Mouse (Mus musculus): ENCODE measurements around the gene Ctnnd2. TPM values are rescaled to one million over a fixed set of nuclear protein-coding genes. Genes with fewer than 3 reads are reported as not detected.
A peak's percentile ranks its signal among the peaks of the same experiment; 100 is the strongest.

Gene Ctnnd2
- polyA plus RNA-seq, 1 experiment from 2014 or later, result 1.4 TPM

DNA sequence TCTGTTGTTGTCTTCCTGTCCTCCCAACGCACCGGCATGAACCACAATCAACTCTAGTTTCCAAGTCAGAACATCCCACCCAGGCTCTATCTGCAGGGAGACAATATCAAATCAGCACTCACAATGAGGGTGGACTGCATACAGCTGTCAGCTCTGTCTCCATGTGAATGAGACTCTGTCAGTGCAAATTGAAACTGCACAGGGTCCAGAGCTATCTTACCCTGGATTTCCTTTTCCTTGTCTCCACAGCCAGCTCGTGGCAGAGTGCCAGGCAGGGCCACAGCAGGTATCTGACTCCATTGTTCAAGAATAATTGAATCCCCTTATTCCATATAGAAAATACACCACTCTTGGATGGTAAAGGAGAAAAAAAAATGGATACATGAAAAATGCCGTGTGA, 343.0 kb downstream of the Ctnnd2 start:
- Histone ChIP-seq H3K27me3 (replicated peaks) (no peaks in the 10 kb centered on the region), H3K4me2 (no peak overlapping the region), H3K27ac (ENCODE audit: poor library complexity, severe bottlenecking) (no peak overlapping the region), H3K4me1 (replicated peaks) (peaks cover 7% of the 10 kb centered on the region; the same call in 1 of the 2 replicates), H3K4me3 (no peak overlapping the region), H3K9ac (no peak overlapping the region), H3K9me3 (replicated peaks) (no peaks in the 10 kb centered on the region), H3K36me3 (no peaks in the 10 kb centered on the region)
- WGBS, result 32% methylated on average over 4 of the region's 4 CpGs
- ATAC-seq (ENCODE audit: insufficient number of reproducible peaks, low FRiP score), result peak; percentile 57

DNA sequence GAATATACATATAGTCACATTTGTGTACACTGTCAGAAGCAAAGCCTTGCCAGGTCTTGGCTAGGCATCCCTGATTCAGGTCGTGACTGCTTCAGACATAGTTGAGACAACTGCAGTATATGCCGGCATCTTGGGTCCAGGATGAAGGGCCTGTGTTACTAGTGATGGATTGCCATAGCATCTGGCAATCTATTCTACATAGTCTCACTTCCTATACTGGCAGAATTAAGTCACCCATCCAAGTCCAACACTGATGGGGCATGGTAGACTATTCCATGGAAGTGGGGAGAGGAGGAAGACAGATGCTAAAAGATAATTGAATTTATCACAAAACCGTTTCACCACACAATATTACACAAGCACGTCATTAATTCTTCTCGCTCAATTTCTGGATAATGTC, 369.1 kb downstream of the Ctnnd2 start:
- Histone ChIP-seq H3K4me1 (replicated peaks) (no peaks in the 10 kb centered on the region), H3K4me3 (no peak overlapping the region), H3K4me2 (no peak overlapping the region), H3K9ac (no peak overlapping the region), H3K9me3 (replicated peaks) (no peaks in the 10 kb centered on the region), H3K36me3 (no peaks in the 10 kb centered on the region), H3K27ac (ENCODE audit: poor library complexity, severe bottlenecking) (no peak overlapping the region), H3K27me3 (replicated peaks) (no peaks in the 10 kb centered on the region)
- ATAC-seq (ENCODE audit: insufficient number of reproducible peaks, low FRiP score), result no peak
- 88% methylated on average over 5 of the region's 5 CpGs for WGBS

DNA sequence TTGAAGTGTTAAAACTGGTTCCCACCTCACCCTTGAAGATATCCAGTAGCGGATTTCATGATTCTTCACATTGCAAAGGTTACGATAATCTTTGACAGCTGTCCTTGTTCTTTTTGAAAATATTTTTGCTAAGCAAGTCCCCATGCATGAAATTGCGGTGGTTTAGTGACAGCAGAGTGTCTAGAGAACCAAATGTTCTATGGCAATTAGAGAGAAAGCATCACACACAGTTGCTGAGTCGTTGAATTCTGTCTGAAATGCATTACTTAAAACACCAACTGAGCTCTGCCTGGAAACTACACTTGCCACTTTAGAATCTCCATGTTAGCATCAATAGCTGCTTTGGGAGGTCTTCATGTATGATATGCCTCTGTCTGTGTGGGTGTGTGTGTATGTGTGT, 375.9 kb downstream of the Ctnnd2 start:
- no peaks in the 10 kb centered on the region for H3K36me3 ChIP-seq
- H3K9ac ChIP-seq, result no peak overlapping the region
- no peak overlapping the region for H3K27ac ChIP-seq (ENCODE audit: poor library complexity, severe bottlenecking)
- ATAC-seq (ENCODE audit: insufficient number of reproducible peaks, low FRiP score), result no peak
- no peak overlapping the region for H3K4me3 ChIP-seq
- no peaks in the 10 kb centered on the region for H3K27me3 ChIP-seq (replicated peaks)
- H3K9me3 ChIP-seq (replicated peaks), result no peaks in the 10 kb centered on the region
- WGBS, result 82% methylated on average over 4 of the region's 4 CpGs
- H3K4me1 ChIP-seq (replicated peaks), result no peaks in the 10 kb centered on the region
- no peak overlapping the region for H3K4me2 ChIP-seq

DNA sequence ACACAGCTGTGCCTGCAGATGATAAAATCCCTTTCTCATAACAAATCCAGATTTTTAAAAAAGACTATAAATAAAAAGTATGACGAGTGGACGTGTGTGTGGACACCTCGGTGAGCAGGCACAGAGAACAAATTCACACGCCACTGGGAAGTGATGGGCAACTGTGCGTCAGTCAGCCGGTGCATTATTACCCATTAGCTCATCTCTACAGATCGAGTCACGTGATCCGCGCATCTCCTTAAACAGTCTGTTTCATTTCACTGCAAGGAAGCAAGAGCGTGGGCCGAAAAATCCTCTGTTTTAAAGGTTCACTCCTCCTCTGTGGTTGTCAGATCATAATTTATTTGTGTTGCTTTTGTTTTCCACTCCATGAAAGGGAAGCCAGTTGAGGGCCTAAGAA, 378.6 kb downstream of the Ctnnd2 start:
- ATAC-seq (ENCODE audit: insufficient number of reproducible peaks, low FRiP score), result no peak
- H3K9me3 ChIP-seq (replicated peaks), result no peaks in the 10 kb centered on the region
- no peak overlapping the region for H3K9ac ChIP-seq
- no peaks in the 10 kb centered on the region for H3K36me3 ChIP-seq
- no peak overlapping the region for H3K27ac ChIP-seq (ENCODE audit: poor library complexity, severe bottlenecking)
- WGBS, result 87% methylated on average over 12 of the region's 12 CpGs
- H3K4me3 ChIP-seq, result no peak overlapping the region
- H3K4me2 ChIP-seq, result no peak overlapping the region
- H3K4me1 ChIP-seq (replicated peaks), result no peaks in the 10 kb centered on the region
- no peaks in the 10 kb centered on the region for H3K27me3 ChIP-seq (replicated peaks)

DNA sequence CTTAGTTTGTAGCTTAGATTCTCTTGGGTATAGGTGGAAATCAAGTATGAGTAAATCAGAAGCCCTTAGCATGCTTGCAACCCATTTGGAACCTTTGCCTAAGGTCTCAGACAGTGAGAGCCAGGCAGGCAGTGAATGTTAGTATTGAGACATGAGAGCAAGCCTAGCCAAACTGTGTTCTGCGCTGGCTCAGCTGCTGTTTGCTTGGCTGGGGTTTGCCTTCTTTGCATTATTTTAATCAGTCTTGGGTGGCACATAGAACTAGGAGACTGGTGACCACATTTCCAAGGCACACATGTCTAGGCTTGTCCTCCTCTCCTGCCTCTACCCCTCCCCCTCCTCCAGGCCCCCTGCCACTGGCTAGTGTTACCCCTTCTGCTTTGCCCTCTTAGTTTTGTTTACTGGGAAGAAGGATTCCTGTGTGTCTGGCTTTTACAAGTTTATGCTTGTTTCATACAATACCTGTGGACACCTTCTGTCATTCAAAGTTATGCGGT, 381.6 kb downstream of the Ctnnd2 start:
- WGBS, result 86% methylated on average over 2 of the region's 2 CpGs
- H3K4me2 ChIP-seq, result no peak overlapping the region
- ATAC-seq (ENCODE audit: insufficient number of reproducible peaks, low FRiP score), result no peak

DNA sequence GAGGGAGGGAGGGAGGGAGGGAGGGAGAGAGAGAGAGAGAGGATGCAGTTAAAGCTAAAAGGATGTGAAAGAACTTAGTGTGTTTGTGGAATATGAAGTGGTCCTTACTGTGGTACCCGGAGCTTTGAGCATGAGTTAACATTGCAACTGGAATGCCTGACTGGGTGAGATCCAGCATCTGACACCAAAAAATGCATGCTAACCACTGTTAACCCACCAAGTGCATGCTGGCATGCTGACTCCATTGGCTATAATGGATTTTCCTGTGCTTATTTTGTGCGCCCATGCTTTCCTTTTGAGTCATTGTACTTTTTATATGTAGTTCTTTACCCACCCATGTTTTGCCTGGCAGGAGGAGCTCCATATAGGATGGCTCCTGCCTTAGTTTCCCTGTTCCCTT, 383.4 kb downstream of the Ctnnd2 start:
- no peaks in the 10 kb centered on the region for H3K27me3 ChIP-seq (replicated peaks)
- WGBS, result 89% methylated on average over 2 of the region's 2 CpGs
- no peaks in the 10 kb centered on the region for H3K9me3 ChIP-seq (replicated peaks)
- H3K4me2 ChIP-seq, result no peak overlapping the region
- H3K4me1 ChIP-seq (replicated peaks), result no peaks in the 10 kb centered on the region
- H3K9ac ChIP-seq, result no peak overlapping the region
- no peaks in the 10 kb centered on the region for H3K36me3 ChIP-seq
- ATAC-seq (ENCODE audit: insufficient number of reproducible peaks, low FRiP score), result no peak
- H3K27ac ChIP-seq (ENCODE audit: poor library complexity, severe bottlenecking), result no peak overlapping the region
- no peak overlapping the region for H3K4me3 ChIP-seq

More for the DNA sequence above, 381.6 kb downstream of the Ctnnd2 start:
- H3K9ac ChIP-seq, result no peak overlapping the region
- no peak overlapping the region for H3K27ac ChIP-seq (ENCODE audit: poor library complexity, severe bottlenecking)
- no peaks in the 10 kb centered on the region for H3K36me3 ChIP-seq
- no peaks in the 10 kb centered on the region for H3K9me3 ChIP-seq (replicated peaks)
- H3K4me1 ChIP-seq (replicated peaks), result no peaks in the 10 kb centered on the region
- H3K4me3 ChIP-seq, result no peak overlapping the region
- H3K27me3 ChIP-seq (replicated peaks), result no peaks in the 10 kb centered on the region

DNA sequence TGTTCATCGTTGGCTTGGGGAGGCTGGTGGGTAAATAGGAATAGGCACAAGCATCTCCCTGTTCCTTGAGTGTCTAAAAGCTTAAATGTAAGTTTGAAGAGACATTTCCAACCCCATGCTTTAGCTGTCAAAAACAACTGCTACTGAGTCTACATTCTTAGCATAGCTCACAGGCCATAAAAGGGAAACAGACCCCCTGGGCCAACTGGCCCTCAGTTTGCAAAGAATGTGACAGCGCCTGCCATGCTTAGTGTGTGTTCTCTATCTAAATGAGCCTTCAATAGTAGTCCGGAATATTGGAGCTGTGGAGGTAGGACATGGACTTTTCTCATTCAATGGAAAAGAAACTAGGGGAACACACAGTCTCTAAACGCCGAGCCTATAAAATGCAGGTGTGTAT, 390.0 kb downstream of the Ctnnd2 start:
- ATAC-seq (ENCODE audit: insufficient number of reproducible peaks, low FRiP score), result no peak

DNA sequence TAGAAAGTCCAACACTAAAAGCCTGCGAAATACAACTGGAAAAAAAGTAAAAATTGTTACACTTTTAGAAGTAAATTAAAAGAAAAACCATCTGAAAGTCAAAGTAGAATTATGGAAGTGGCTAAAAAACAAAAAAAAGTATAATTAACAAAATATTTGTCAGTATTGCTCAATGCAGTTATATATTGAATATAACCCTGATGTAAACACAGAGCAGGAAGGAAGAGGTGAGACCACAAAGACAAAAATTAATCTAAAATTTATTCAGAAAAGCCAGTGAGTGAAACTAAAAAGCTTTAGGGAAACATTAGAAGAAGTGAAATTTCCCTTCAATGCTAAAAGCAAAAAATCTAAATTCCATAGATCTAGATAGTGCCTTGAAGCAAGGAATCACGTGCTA, 392.2 kb downstream of the Ctnnd2 start:
- H3K9ac ChIP-seq, result no peak overlapping the region
- H3K4me1 ChIP-seq (replicated peaks), result peaks cover 6% of the 10 kb centered on the region; the same call in 1 of the 2 replicates
- H3K27ac ChIP-seq (ENCODE audit: poor library complexity, severe bottlenecking), result no peak overlapping the region
- H3K4me2 ChIP-seq, result no peak overlapping the region
- H3K4me3 ChIP-seq, result no peak overlapping the region
- ATAC-seq (ENCODE audit: insufficient number of reproducible peaks, low FRiP score), result no peak
- 78% methylated on average over 2 of the region's 2 CpGs for WGBS
- no peaks in the 10 kb centered on the region for H3K36me3 ChIP-seq
- H3K27me3 ChIP-seq (replicated peaks), result no peaks in the 10 kb centered on the region
- no peaks in the 10 kb centered on the region for H3K9me3 ChIP-seq (replicated peaks)

More for the DNA sequence above, 390.0 kb downstream of the Ctnnd2 start:
- Histone ChIP-seq H3K4me3 (no peak overlapping the region), H3K9ac (no peak overlapping the region), H3K27me3 (replicated peaks) (no peaks in the 10 kb centered on the region), H3K27ac (ENCODE audit: poor library complexity, severe bottlenecking) (no peak overlapping the region), H3K4me2 (no peak overlapping the region), H3K36me3 (no peaks in the 10 kb centered on the region), H3K4me1 (replicated peaks) (peaks cover 6% of the 10 kb centered on the region; the same call in 1 of the 2 replicates), H3K9me3 (replicated peaks) (no peaks in the 10 kb centered on the region)
- WGBS, result 67% methylated on average over 5 of the region's 5 CpGs

DNA sequence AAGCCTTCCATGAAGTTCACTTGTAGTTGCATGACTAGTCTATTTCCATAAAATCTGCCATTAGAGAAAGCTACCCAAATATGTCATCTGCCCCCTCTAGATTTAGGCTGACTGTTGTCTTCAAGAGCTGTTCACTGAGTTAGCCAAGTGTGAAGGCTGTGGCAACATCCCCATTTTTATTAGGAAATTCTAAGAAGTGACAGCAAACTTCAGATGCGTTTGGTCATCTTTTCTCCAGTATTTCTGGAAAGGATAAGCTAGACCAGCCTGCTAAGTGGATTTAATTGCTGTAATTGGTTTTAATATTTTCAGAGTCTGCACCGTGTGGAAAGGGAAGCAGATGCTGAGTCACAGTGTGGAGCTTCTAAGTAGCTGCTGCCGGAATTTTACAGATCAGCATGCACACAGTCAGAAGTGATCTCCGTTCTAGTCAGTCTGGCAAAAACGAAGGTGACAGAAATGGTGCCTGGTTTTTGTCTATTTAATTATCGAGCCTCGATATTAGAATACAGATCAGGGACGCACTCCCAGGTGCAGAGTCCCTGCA, 397.9 kb downstream of the Ctnnd2 start:
- no peaks in the 10 kb centered on the region for H3K4me1 ChIP-seq (replicated peaks)
- H3K4me2 ChIP-seq, result no peak overlapping the region
- no peak overlapping the region for H3K27ac ChIP-seq (ENCODE audit: poor library complexity, severe bottlenecking)
- no peak overlapping the region for H3K9ac ChIP-seq
- H3K36me3 ChIP-seq, result no peaks in the 10 kb centered on the region
- H3K27me3 ChIP-seq (replicated peaks), result no peaks in the 10 kb centered on the region
- whole genome bisulfite sequencing, result 72% methylated on average over 8 of the region's 8 CpGs
- H3K4me3 ChIP-seq, result no peak overlapping the region
- ATAC-seq (ENCODE audit: insufficient number of reproducible peaks, low FRiP score), result no peak
- H3K9me3 ChIP-seq (replicated peaks), result no peaks in the 10 kb centered on the region

DNA sequence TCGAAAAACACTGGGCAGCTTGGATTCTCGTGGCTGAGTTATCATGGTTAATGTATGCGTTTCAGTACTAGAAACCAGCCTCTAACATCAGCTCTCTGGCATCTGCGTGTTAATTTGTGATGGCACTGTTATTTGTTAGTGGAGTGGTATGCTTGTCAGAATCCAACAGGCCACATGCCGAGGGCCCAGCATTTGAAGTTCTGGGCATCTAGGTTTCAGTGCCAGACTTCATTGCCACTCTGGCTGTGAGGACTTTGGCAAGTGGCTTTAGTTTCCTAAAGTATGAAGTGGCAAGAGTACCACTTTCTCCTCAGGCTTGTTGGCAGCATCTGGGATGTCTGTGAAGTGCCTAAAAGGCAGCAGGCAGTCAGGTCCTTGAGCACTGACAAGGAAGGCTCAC, 415.1 kb downstream of the Ctnnd2 start:
- Histone ChIP-seq H3K27ac (ENCODE audit: poor library complexity, severe bottlenecking) (no peak overlapping the region), H3K4me3 (no peak overlapping the region), H3K9ac (no peak overlapping the region), H3K9me3 (replicated peaks) (no peaks in the 10 kb centered on the region), H3K36me3 (no peaks in the 10 kb centered on the region), H3K4me2 (no peak overlapping the region), H3K27me3 (replicated peaks) (no peaks in the 10 kb centered on the region), H3K4me1 (replicated peaks) (no peaks in the 10 kb centered on the region)
- WGBS, result 74% methylated on average over 5 of the region's 5 CpGs
- no peak for ATAC-seq (ENCODE audit: insufficient number of reproducible peaks, low FRiP score)

DNA sequence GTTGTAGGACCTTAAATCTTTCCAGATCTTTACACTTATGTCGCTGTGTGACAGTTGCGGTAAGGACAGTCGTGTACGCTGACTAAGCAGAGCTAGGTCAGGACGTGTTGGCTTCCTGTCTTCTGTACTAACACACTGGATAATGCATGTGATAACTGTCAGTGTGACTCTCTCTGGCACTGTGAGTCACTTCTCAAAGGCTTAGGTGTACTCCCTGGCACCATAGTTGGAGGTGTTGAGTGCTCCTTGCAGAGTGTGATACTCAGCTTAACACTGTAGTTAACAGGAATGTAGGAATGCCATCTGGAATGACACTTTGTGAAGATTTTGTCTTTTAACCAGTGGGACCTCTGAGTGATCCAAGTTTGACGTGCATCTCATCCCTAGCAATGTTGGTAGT, 418.5 kb downstream of the Ctnnd2 start:
- no peak overlapping the region for H3K4me2 ChIP-seq
- H3K9ac ChIP-seq, result no peak overlapping the region
- H3K4me3 ChIP-seq, result no peak overlapping the region
- no peaks in the 10 kb centered on the region for H3K9me3 ChIP-seq (replicated peaks)
- WGBS, result 80% methylated on average over 6 of the region's 6 CpGs
- H3K36me3 ChIP-seq, result no peaks in the 10 kb centered on the region
- H3K27ac ChIP-seq (ENCODE audit: poor library complexity, severe bottlenecking), result no peak overlapping the region
- no peak for ATAC-seq (ENCODE audit: insufficient number of reproducible peaks, low FRiP score)
- H3K4me1 ChIP-seq (replicated peaks), result no peaks in the 10 kb centered on the region
- no peaks in the 10 kb centered on the region for H3K27me3 ChIP-seq (replicated peaks)

DNA sequence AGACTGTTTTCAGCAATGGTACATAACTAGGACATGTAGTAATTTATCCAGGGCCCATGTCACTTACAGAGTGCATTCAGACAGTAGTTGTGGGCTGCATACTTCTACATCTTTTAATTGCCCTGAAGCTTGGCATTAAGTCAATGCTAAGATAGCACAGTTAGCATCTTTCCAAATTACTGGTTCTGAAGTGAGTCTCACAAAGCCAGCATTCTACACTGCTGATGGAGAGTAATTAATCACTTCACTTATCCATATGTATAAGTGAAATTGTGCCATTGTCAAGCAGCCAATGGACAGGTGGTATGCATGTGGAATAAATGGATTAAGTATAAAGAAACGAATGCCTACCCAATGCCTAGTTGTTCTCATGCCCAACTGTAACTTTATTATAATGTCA, 423.1 kb downstream of the Ctnnd2 start:
- Histone ChIP-seq H3K27ac (ENCODE audit: poor library complexity, severe bottlenecking) (no peak overlapping the region), H3K36me3 (no peaks in the 10 kb centered on the region), H3K9ac (no peak overlapping the region), H3K4me1 (replicated peaks) (no peaks in the 10 kb centered on the region), H3K4me2 (no peak overlapping the region), H3K4me3 (no peak overlapping the region), H3K9me3 (replicated peaks) (no peaks in the 10 kb centered on the region), H3K27me3 (replicated peaks) (no peaks in the 10 kb centered on the region)
- no peak for ATAC-seq (ENCODE audit: insufficient number of reproducible peaks, low FRiP score)
- 75% methylated on average over 1 of the region's 1 CpGs for WGBS
